Mouse (Mus musculus): Measurements from ENCODE around the gene Lmx1b. TPM values are rescaled to one million over a fixed set of nuclear protein-coding genes. Genes with fewer than 3 reads are reported as not detected.

The Lmx1b gene
- polyA plus RNA-seq, 1 experiment from 2014 or later, result 0.03 TPM

DNA sequence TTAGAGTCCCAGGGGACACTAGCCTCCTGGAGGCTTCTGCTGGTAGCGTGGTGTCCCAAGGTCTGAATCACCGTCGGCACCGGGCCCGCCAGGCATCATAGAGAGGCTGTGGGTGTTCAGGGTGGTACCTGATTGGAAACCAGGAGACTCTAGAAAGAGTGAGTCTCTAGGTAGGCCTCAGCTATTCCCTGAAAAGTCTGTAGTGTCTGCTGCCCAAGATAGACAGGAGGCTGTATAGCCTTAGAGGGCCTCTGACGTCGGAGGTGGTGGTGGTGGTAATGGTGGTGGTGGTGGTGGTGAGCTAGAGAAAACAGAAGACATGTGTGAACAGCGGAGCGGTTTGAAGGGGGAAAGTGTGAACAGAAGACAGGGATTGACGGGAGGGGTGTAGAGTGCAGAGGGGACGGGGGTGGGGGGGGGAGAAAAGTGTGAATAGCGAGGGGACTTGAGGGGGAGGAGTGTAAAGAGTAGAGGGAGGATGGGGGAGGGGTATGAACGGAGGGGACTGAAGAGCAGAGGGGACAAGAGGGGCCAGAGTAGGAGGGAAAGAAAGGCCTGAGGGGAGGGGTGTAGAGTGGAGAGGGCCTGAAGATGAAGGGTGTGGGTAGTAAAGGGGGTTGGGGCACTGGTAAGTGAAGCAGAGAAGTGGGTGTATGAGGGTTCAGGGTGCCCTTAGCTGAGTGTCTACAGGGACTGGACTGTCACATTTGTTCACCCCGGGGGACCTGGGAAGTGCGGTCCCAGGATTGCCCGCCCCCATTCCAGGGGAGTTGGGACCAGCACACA lies 95.3 kb downstream of the Lmx1b start:
- Histone ChIP-seq H3K27ac (ENCODE audit: low read depth, low read length) (no peak overlapping the region), H3K9ac (ENCODE audit: low read depth, low read length) (no peak overlapping the region; the same call in 1 of the 2 replicates), H3K4me3 (ENCODE audit: low read depth, low read length) (peak overlapping the region; percentile 48), H3K4me1 (ENCODE audit: control insufficient read depth, insufficient read depth, low read length) (0 out of 2 replicates have a peak, but pooled peaks cover 5% of the 10 kb centered on the region), H3K27me3 (ENCODE audit: control insufficient read depth, insufficient read depth, low read length) (peaks cover 57% of the 10 kb centered on the region), H3K36me3 (ENCODE audit: control insufficient read depth, insufficient read depth, low read length) (no peaks in the 10 kb centered on the region), H3K4me2 (peak overlapping the region; percentile 73), H3K9me3 (replicated peaks; ENCODE audit: control insufficient read depth, low read length) (no peaks in the 10 kb centered on the region)
- ATAC-seq (replicated peaks; ENCODE audit: insufficient number of reproducible peaks, low FRiP score, low TSS enrichment), result no peak
- 15% methylated on average over 16 of the region's 16 CpGs for WGBS (ENCODE audit: insufficient replicate concordance)

DNA sequence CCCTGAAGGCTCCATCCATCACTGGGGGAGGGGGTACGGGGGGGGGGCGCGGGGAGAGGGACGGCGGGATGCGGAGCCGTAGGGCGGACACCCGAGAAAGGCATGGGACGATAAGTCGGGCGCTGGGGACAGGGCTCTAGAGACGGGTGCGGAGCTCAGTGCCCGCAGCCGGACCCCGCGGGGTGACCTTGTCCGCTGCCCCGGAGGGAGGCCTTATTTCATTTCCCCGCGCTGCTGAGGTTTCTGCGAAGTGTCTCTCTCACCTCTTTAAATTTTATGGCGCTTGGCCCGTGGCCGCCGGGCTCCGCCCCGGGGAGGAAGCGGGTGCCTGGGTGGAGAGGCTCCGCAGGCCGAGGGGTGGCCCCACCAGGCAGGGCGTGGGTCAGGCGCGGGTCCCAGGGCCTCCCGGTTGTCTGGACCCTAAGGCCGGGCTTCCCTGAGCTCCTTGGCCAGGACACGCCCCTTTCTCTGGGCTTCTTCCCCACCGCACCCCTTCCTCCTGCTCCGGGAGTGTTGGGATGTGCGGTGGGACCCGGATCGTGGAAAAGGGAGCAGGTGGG lies 96.0 kb downstream of the Lmx1b start:
- Histone ChIP-seq H3K4me1 (ENCODE audit: control insufficient read depth, insufficient read depth, low read length) (0 out of 2 replicates have a peak, but pooled peaks cover 5% of the 10 kb centered on the region), H3K9me3 (replicated peaks; ENCODE audit: control insufficient read depth, low read length) (no peaks in the 10 kb centered on the region), H3K4me3 (ENCODE audit: low read depth, low read length) (peak overlapping the region; percentile 48), H3K9ac (ENCODE audit: low read depth, low read length) (peak overlapping the region; percentile 58), H3K27ac (ENCODE audit: low read depth, low read length) (no peak overlapping the region), H3K4me2 (peak overlapping the region; percentile 73), H3K27me3 (ENCODE audit: control insufficient read depth, insufficient read depth, low read length) (peaks cover 63% of the 10 kb centered on the region), H3K36me3 (ENCODE audit: control insufficient read depth, insufficient read depth, low read length) (no peaks in the 10 kb centered on the region)
- under 1% methylated on average over 35 of the region's 43 CpGs for WGBS (ENCODE audit: insufficient replicate concordance)
- peak; percentile 44; the same call in 1 of the 2 replicates for ATAC-seq (replicated peaks; ENCODE audit: insufficient number of reproducible peaks, low FRiP score, low TSS enrichment)

DNA sequence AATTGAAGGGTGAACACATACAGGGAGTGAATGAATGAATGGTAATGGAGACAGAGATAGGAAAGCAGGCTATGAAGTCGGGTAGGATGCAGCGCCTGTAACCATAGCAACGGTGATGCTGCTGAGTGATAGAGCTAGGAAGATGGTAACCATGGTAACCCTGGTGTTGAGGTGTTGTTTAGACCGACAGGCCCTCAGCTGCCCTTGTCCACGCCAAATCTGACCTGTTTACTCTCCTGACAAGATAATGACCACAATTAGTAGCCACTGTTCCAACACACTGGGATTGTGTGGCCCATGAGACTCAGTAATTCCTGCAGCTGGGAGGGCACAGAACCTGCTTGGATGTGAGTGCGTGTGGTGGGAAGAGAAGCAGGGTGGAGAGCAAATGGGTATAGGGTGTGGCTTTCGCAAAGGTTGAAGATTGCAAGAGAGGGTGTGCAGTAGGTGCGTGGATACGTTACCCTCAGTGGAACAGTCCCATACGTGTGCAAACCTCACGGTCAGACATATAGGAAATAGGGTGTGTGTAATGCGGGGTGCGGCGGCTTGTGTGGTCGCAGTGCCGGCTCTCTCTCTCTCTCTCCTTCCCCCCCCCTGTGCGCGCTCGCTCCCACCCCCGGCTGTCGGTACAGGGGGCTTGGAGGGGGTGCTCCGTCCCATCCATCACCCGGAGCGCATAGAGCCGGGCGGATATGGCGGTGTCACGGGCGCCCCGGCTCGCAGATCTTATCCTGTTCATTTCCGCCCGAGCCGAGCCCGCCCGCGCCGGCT lies 96.7 kb downstream of the Lmx1b start:
- peak overlapping the region; percentile 58 for H3K9ac ChIP-seq (ENCODE audit: low read depth, low read length)
- peak overlapping the region; percentile 48 for H3K4me3 ChIP-seq (ENCODE audit: low read depth, low read length)
- H3K4me1 ChIP-seq (ENCODE audit: control insufficient read depth, insufficient read depth, low read length), result 0 out of 2 replicates have a peak, but pooled peaks cover 5% of the 10 kb centered on the region
- ATAC-seq (replicated peaks; ENCODE audit: insufficient number of reproducible peaks, low FRiP score, low TSS enrichment), result no peak
- H3K27me3 ChIP-seq (ENCODE audit: control insufficient read depth, insufficient read depth, low read length), result peaks cover 66% of the 10 kb centered on the region
- peak overlapping the region; percentile 73 for H3K4me2 ChIP-seq
- H3K27ac ChIP-seq (ENCODE audit: low read depth, low read length), result no peak overlapping the region
- WGBS (ENCODE audit: insufficient replicate concordance), result 2% methylated on average over 38 of the region's 38 CpGs
- H3K36me3 ChIP-seq (ENCODE audit: control insufficient read depth, insufficient read depth, low read length), result no peaks in the 10 kb centered on the region
- no peaks in the 10 kb centered on the region for H3K9me3 ChIP-seq (replicated peaks; ENCODE audit: control insufficient read depth, low read length)

DNA sequence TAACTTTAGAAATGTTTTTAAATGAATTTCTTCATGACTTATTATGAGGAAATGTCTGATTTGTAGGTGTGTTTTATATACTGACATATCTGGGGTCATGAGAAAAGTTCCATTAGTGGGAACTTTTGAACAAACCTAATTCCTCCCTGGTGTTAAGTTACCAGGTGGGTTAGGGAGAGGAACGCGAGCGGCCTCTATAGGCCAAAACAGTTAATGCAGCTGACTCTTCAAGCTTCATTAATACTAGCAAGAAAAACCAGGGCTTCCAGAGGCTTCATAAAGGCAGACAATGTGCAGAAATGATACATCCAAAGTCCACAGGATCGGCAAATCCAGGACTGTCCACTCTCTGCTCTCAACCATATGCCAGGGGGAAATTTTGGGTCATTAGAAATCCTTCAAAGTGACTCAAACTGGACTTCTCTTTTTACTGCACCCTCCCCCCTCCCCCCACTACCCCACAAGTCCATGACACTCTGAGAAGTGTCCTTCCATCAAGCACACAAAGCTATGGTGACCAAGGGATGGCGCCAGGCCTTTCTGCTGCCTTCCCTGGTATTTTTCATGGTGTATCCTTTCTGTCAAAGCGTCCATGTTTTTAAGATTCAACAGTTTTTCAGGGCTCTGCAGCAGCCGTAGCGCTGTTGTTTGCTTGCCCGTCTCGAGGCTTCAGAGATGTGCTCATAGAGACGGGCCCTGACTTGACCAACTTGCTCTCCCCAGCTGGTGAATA lies 97.4 kb downstream of the Lmx1b start:
- Histone ChIP-seq H3K4me1 (ENCODE audit: control insufficient read depth, insufficient read depth, low read length) (0 out of 2 replicates have a peak, but pooled peaks cover 5% of the 10 kb centered on the region), H3K9ac (ENCODE audit: low read depth, low read length) (no peak overlapping the region), H3K9me3 (replicated peaks; ENCODE audit: control insufficient read depth, low read length) (no peaks in the 10 kb centered on the region), H3K27ac (ENCODE audit: low read depth, low read length) (no peak overlapping the region), H3K4me2 (no peak overlapping the region), H3K27me3 (ENCODE audit: control insufficient read depth, insufficient read depth, low read length) (peaks cover 66% of the 10 kb centered on the region), H3K4me3 (ENCODE audit: low read depth, low read length) (no peak overlapping the region), H3K36me3 (ENCODE audit: control insufficient read depth, insufficient read depth, low read length) (no peaks in the 10 kb centered on the region)
- no peak for ATAC-seq (replicated peaks; ENCODE audit: insufficient number of reproducible peaks, low FRiP score, low TSS enrichment)
- WGBS (ENCODE audit: insufficient replicate concordance), result 3% methylated on average over 11 of the region's 11 CpGs

DNA sequence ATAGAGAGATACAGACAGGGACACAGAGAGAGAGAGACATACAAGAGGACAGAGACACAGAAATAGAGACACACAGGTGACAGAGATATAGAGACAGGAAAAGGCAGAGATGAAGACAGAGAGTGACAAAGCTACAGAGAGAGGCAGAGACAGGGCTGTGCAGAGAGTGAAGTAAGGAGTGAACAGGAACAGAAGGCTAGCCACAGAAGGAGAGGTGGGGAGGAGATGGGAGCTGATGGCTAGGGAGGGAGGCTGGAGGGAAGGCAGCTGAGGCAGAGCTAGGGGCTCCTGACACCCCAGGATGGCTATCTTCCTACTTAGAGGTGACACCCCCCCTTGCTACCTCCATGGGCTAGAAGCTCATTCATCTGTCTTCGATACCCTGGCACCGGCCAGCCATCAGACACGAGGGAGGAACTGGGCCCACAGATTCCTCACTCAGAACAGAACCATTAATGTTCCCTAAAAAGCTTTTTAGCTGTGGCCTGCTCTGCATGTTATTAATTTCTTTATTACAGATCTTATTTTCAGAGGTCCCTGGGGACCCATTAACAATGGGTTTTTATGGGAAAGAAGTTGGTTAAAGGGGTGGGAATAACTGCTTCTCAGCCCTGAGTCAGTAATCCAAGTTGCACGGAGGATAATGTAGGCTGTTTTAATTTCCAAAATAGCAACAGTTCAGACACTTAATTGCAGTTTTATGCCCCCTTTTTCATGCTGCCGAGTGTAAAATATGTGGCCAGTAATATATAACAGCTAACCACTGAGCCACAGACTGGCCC lies 114.8 kb downstream of the Lmx1b start:
- Histone ChIP-seq H3K27me3 (ENCODE audit: control insufficient read depth, insufficient read depth, low read length) (no peaks in the 10 kb centered on the region; the same call in 1 of the 2 replicates), H3K4me3 (ENCODE audit: low read depth, low read length) (no peak overlapping the region), H3K27ac (ENCODE audit: low read depth, low read length) (no peak overlapping the region), H3K9me3 (replicated peaks; ENCODE audit: control insufficient read depth, low read length) (peaks cover 9% of the 10 kb centered on the region), H3K4me1 (ENCODE audit: control insufficient read depth, insufficient read depth, low read length) (no peaks in the 10 kb centered on the region), H3K9ac (ENCODE audit: low read depth, low read length) (no peak overlapping the region), H3K4me2 (no peak overlapping the region), H3K36me3 (ENCODE audit: control insufficient read depth, insufficient read depth, low read length) (no peaks in the 10 kb centered on the region)
- no peak for ATAC-seq (replicated peaks; ENCODE audit: insufficient number of reproducible peaks, low FRiP score, low TSS enrichment)
- WGBS (ENCODE audit: insufficient replicate concordance), result 69% methylated on average over 5 of the region's 5 CpGs

DNA sequence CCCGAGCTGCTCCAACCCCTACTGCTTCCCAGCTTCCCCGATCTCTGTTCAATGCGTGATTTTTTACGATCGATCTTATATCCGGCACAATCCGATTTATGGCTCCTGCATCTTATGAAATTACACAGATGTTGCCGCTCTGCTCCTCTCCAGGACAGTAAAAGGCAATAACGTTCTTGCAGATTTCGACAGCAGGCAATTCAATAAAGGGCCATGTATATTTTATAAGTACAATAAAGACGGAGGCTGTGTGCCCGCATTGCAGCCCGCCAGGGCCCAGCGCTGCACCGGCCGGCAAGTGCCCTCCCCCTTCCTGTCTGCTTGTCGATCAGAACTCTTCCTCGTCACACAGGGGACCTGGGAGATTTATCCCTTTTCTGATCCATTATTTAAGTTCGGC lies 124.5 kb downstream of the Lmx1b start:
- no peak overlapping the region for H3K4me3 ChIP-seq (ENCODE audit: low read depth, low read length)
- H3K27me3 ChIP-seq (ENCODE audit: control insufficient read depth, insufficient read depth, low read length), result 0 out of 2 replicates have a peak, but pooled peaks cover 6% of the 10 kb centered on the region
- no peak overlapping the region for H3K27ac ChIP-seq (ENCODE audit: low read depth, low read length)
- H3K36me3 ChIP-seq (ENCODE audit: control insufficient read depth, insufficient read depth, low read length), result no peaks in the 10 kb centered on the region
- no peaks in the 10 kb centered on the region for H3K4me1 ChIP-seq (ENCODE audit: control insufficient read depth, insufficient read depth, low read length)
- no peak for ATAC-seq (replicated peaks; ENCODE audit: insufficient number of reproducible peaks, low FRiP score, low TSS enrichment)
- WGBS (ENCODE audit: insufficient replicate concordance), result 71% methylated on average over 19 of the region's 19 CpGs
- no peak overlapping the region for H3K9ac ChIP-seq (ENCODE audit: low read depth, low read length)
- no peak overlapping the region for H3K4me2 ChIP-seq
- H3K9me3 ChIP-seq (replicated peaks; ENCODE audit: control insufficient read depth, low read length), result no peaks in the 10 kb centered on the region

DNA sequence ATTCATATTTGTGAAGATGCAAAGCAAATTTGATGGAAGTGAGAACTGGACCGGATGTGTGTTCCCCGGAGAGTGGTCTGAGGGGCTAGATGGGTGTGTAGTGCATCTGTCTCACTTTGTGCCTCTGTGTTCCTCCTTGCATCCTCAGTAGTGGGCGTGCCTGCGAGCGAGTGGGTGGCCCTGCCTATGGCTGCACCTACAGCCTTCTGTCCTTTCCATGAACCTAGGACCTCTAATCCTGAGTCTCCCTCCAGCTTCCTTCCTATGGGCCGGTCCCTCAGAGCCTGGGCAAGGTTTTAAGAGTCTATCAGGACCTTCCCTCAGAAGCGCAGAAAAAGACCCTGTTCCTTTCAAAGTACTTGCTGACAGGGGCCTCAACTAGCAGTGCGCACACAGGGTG lies 124.9 kb downstream of the Lmx1b start:
- Histone ChIP-seq H3K9me3 (replicated peaks; ENCODE audit: control insufficient read depth, low read length) (no peaks in the 10 kb centered on the region), H3K36me3 (ENCODE audit: control insufficient read depth, insufficient read depth, low read length) (no peaks in the 10 kb centered on the region), H3K27ac (ENCODE audit: low read depth, low read length) (no peak overlapping the region), H3K27me3 (ENCODE audit: control insufficient read depth, insufficient read depth, low read length) (0 out of 2 replicates have a peak, but pooled peaks cover 6% of the 10 kb centered on the region), H3K4me3 (ENCODE audit: low read depth, low read length) (no peak overlapping the region), H3K9ac (ENCODE audit: low read depth, low read length) (no peak overlapping the region), H3K4me2 (no peak overlapping the region), H3K4me1 (ENCODE audit: control insufficient read depth, insufficient read depth, low read length) (no peaks in the 10 kb centered on the region)
- 79% methylated on average over 8 of the region's 8 CpGs for WGBS (ENCODE audit: insufficient replicate concordance)
- no peak for ATAC-seq (replicated peaks; ENCODE audit: insufficient number of reproducible peaks, low FRiP score, low TSS enrichment)
